Mouse (Mus musculus): Measurements from ENCODE around the gene Lactbl1.

DNA sequence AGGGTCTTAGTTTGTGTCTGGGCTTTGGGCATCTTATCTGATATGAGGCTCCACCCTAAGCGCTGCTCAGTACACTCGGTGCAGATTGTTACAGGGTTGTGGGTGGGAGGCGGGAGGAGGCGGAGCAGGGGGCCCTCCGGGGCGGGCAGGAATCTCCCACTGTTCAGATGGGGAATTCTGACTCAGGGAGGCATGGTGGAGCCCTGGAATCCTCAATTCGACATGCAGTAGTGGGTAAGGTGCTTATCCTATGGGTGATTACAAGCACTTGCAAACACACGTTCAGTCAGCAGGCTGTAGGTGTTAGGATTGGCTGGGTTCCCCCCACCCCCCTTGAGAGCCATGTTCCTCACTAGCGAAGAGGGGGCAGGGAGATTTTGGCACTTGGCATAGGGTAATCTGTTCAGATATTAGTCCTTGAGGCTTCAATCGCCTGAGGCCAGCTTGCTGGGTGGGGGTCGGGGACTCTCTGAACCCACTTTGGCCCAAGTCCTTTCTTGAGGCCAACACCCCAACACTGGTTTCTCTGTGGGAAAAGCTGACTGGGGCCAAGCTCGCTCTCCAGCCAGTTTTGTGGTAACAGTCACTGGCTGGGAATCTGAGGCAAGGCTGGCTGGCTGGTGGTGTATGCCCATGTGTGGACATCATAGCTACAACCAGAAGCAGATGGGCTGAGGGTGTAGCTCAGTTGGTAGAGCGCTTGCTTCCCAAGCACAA is 27.2 kb downstream of the Lactbl1 start:
- TF ChIP-seq POLR2A (IDR thresholded peaks at IDR 0.05; ENCODE audit: borderline replicate concordance, insufficient read depth, low read length), result no peak
- no peak for TF ChIP-seq CTCF (IDR thresholded peaks at IDR 0.05; ENCODE audit: borderline replicate concordance, insufficient read depth, low read depth, low read length)
